Mouse (Mus musculus) heart, adult 8-10 months (tissue): ENCODE measurements at regions not wholly inside any gene's neighbourhood (a gene's known extent, or its start where the extent isn't known, plus 50 kb on each side); places are given as distances from the start of the nearest gene placed in this dataset.

Source experiments
- DNase-seq: peaks from one replicate; pipeline ENCODE4 v3.0.0; 2022; ENCODE audit warnings: low spot score

DNA sequence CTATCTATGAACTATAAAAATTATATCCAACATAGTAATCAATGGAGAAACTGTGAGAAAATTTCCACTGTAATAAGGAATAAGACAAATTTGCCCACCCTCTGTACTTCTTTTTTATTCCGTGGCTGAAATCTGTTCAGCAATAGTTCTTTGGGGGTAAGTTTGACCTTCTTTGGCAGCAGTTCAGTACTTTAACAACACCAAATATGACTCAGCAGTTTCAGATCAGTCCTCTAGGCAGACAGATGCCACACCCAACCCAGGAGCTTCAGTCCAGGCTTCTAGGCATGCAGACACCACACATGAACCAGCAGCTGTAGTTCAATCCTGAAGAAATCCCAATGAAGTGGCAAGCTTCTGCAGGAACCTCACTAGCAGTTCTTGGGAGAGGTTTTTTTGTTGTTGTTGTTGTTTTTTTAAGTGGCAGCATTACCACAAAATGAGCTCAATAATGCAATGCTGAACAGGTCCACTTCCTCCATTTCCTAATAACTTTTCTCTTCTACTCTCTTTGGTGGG lies 88.6 kb upstream of the Adamts9 start:
- DNase-seq, result no peak

DNA sequence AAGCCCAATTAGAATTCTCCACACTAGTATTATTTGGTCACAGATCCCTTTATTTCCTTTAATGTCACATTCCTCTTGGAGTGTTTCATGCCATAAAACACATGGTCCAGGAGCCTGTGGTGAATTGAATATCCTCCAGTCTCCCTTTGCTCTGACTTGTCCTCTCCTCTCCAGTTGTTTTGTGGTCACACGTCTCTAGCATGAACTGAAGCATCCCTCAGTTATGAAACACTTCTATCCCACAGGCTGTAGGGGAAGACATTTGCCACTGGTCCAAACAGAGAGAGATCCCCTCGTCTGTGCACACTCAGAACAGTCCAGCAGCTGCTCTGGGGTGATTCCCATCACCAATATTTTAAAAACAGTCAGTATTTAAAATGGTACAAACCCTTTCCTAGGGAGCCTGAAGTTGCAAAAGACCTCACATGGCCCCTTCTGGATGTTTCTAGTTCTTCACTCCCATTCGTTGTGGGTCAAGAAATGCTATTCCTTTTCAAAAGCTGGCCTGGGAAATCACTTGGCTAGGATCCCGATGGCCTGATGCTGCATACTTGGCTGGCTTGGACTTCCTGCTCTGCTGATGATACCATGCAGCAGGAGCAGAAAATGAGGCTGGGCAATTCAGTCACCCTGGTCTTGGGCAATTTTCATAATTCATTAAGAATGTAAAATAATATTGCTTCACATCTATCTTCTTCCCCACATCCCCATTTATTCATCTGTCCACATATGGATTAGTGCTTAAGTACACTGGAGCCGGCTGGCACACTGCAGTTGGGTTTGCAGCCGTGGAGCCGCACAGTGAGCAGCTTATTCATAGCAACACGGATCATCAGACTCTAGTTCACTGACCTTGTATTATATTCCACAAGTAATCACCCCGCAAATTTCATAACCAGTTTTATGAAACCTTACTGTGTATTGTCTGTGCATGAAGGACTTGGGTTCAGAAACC lies 83.1 kb upstream of the Adamts9 start:
- peak; percentile 72 for DNase-seq

DNA sequence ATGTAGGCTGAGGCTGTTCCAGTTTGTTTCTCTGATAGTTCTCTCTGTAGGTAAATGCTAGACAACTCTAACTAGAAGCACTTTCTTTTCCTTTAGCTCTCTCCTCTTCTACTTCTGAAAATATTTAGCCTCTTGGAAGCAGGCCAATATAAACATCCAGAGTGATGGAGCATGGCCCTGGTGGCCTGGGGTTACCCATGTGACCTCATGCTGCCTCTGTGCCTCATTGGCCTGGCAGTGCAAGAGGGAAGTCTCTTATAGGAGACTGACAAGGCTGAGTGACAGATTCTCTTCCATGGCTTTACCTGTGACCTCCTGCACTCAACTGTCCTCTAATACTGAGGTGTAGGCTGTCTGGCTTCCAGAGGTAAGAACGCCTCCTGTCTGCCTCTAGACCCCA lies 71.2 kb upstream of the Adamts9 start:
- DNase-seq, result no peak

DNA sequence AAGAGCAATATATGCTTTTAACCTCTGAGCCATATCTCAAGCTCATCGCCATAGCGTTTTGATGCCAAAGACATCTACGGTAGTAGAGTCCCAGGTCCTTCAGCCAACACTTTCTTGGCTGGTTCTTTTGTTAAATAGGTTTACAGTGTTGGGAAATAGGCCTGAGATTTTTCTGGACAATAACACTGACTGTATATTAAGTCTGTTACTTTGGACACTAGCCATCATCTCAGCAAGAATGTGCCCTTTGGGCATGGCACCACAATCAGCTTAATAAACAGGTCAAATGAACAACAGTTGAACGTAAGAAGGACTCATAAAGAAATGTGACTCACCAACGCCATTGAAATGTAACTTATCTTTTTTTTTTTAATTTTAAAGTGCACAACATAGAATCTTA lies 68.6 kb upstream of the Adamts9 start:
- no peak for DNase-seq

DNA sequence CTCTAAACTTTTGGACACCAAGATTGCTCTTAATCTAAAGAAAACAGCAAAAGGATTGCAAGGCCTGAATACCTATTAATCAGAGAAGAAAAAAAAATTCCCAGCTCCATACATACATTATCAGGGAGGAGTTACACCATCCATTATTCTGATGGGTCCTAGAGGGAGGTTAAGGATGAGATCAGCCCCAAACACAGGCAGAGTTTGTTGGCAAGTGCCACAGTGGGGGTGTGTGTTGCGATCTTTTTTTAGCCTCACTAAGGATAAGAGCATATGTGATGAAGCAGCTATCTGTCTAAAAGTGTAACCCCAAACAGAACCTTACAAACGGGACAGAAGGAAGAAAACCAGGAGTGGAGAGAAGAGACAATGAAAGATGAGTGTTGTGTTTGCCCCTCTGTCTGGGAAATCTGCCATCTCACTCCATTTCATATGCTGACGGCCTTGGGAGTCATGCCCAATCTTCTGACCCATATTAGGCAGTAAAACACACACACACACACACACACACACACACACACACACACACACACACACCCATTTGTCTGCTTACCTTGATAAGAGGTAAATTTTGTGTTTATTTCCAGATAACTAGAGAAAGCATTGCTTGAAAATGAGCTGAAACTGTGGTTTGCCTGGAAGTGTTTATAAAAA lies 61.4 kb upstream of the Adamts9 start:
- peak; percentile 49 for DNase-seq

DNA sequence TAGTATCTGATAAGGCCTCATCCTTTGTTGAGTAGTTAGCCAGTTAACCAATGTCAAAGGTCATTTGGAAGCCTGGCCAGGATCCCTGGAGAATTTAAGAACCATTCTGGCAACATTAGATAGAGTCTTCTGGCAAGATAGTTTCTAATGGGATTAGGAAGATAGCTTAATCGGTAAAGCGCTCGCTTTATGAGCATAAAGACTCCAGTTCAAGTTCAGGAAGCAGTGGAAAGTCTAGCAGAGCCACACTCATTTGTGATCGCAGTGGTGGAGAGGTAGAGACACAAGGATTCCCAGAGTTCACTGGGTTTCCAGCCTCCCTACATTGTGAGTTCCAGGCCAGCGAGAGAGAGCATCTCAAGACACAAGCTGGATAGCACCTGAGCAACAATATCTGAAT lies 60.5 kb upstream of the Adamts9 start:
- DNase-seq, result no peak

DNA sequence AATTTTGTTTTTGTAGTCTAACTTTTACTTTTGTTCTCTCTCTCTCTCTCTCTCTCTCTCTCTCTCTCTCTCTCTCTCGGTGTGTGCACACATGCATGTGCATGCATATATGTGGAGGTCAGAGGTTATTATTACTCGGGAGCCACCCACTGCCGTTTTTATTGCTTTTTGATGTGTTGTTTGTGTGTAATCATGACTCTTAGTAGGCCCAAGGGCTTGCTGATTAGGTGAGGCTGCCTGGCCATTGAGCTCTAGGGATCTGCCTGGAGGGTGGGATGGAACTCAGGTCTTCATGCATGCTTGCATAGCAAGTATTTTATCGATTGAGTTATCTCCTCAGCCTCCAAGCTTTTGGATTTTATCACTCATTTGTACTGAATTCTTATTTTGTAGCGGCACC lies 50.4 kb upstream of the Adamts9 start:
- no peak for DNase-seq
